Comparison of ENCODE assay signal across 17 mouse cellular contexts in genomic region chr5:121892281-121892680, GRCm38 (mm10). TPM values are rescaled to one million over a fixed set of nuclear protein-coding genes. Genes with fewer than 3 reads are reported as not detected.
DNase-seq lines count a peak whose midpoint lies in the region; ATAC-seq and TF ChIP-seq lines count a peak whose summit lies in the region.
"Had no signal": no experiment of that assay in that cellular context is flagged by ENCODE, and none has a peak within 500 bp of the region (broad histone marks: within the 10 kb centered on the region; RNA-seq: fewer than 3 reads in every experiment).

No protein-coding gene starts in this region.

- H3K9ac ChIP-seq in hindbrain, embryonic 12.5 days, result no peak overlapping the region
- H3K9ac ChIP-seq: embryonic facial prominence, embryonic 13.5 days; heart, embryonic 13.5 days; hindbrain, embryonic 13.5 days; limb, embryonic 12.5 days had no signal

- H3K27ac ChIP-seq in left cerebral cortex, adult 2 months, result peak overlapping the region; percentile 49
- no peak overlapping the region for H3K27ac ChIP-seq in hindbrain, embryonic 12.5 days
- H3K27ac ChIP-seq: embryonic facial prominence, embryonic 13.5 days; gastrocnemius, adult 2 months; heart, embryonic 13.5 days; hindbrain, embryonic 13.5 days; limb, embryonic 12.5 days; macrophage had no signal

- peak; percentile 83 for DNase-seq in heart, adult 11 months
- DNase-seq in heart, adult 18-20 months, result no peak
- DNase-seq in layer of hippocampus, adult 11-12 months (ENCODE audit: low spot score), result peak; percentile 79
- DNase-seq in left cerebral cortex, adult 2 months (ENCODE audit: extremely low spot score in 1 of 2, low spot score in 2 of 2), result peak; percentile 61 to 78
- DNase-seq in right cerebral cortex, postnatal 14 days, result peak; percentile 76
- DNase-seq in urinary bladder, adult 18-20 months (ENCODE audit: low spot score in 2 of 2), result no peak
- DNase-seq in lung, postnatal 10 days, result no peak
- DNase-seq: cerebellum, adult 9-10 months; gastrocnemius, adult 2 months; kidney, adult 8-10 months; thymus, postnatal 4 days had no signal

- H3K27me3 ChIP-seq in hindbrain, embryonic 12.5 days, result no peaks in the 10 kb centered on the region
- H3K27me3 ChIP-seq: embryonic facial prominence, embryonic 13.5 days had no signal

- 0 out of 2 replicates have a peak, but pooled peaks cover 4% of the 10 kb centered on the region for H3K9me3 ChIP-seq in hindbrain, embryonic 12.5 days (replicated peaks)
- H3K9me3 ChIP-seq: embryonic facial prominence, embryonic 13.5 days; heart, embryonic 13.5 days; hindbrain, embryonic 13.5 days had no signal

- no peaks in the 10 kb centered on the region for H3K36me3 ChIP-seq in hindbrain, embryonic 12.5 days
- H3K36me3 ChIP-seq: embryonic facial prominence, embryonic 13.5 days; heart, embryonic 13.5 days; limb, embryonic 12.5 days had no signal

- no peak for TF ChIP-seq CTCF in left cerebral cortex, adult 2 months (IDR thresholded peaks at IDR 0.05)

- no peak overlapping the region for H3K4me3 ChIP-seq in left cerebral cortex, adult 2 months
- H3K4me3 ChIP-seq in hindbrain, embryonic 12.5 days, result no peak overlapping the region
- H3K4me3 ChIP-seq: embryonic facial prominence, embryonic 13.5 days; gastrocnemius, adult 2 months; heart, embryonic 13.5 days; hindbrain, embryonic 13.5 days; limb, embryonic 12.5 days had no signal

- WGBS in hindbrain, embryonic 12.5 days, result 82% methylated on average over 12 of the region's 14 CpGs

- no peak overlapping the region for H3K4me2 ChIP-seq in hindbrain, embryonic 12.5 days (replicated peaks)
- H3K4me2 ChIP-seq: embryonic facial prominence, embryonic 13.5 days; heart, embryonic 13.5 days; hindbrain, embryonic 13.5 days; limb, embryonic 12.5 days had no signal

- intact Hi-C loops in left cerebral cortex, adult 2 months (cut with DNase I), result loop anchor here (1.0 to 5.0 kb wide), 4 partner anchors 109 to 195 kb away; no protein-coding TSS in a partner anchor

- no peak for ATAC-seq in hindbrain, embryonic 12.5 days (ENCODE audit: low FRiP score)

- peaks cover 24% of the 10 kb centered on the region for H3K4me1 ChIP-seq in hindbrain, embryonic 12.5 days

RNA-seq across cellular contexts. Expression of gene Pheta1, which starts 43.5 kb away (rescaled TPM):
- 1 to 10 TPM; 6.4 to 8.3 TPM for total RNA-seq in heart, adult 18-20 months (2021)
- 10 to 100 TPM in 1 of 2 experiments, 1 to 10 TPM in 1; 8.9 to 10.5 TPM for total RNA-seq in left cerebral cortex, adult 2 months (2021)
- polyA plus RNA-seq in hindbrain, embryonic 12.5 days (2016; fragmentation: Nextera tagmentation; extraction: Ambion mirVana), result 48.1 and 50.5 TPM in 2 replicates

RNA-seq across cellular contexts. Expression of gene Sh2b3, which starts 54.8 kb away (rescaled TPM):
- total RNA-seq in heart, adult 18-20 months (2021), result 10 to 100 TPM; 21.3 to 21.6 TPM
- 10 to 100 TPM; 21.2 to 27.5 TPM for total RNA-seq in left cerebral cortex, adult 2 months (2021)
- polyA plus RNA-seq in hindbrain, embryonic 12.5 days (2016; fragmentation: Nextera tagmentation; extraction: Ambion mirVana), result 11.4 and 12.1 TPM in 2 replicates

Comparison
In these comparisons a context has a peak if more than half of its experiments do, and no peak if none do; other contexts are left out.
1. DNase-seq: peak in heart, adult 11 months (single experiment), layer of hippocampus, adult 11-12 months (single experiment), left cerebral cortex, adult 2 months (2 of 2) and right cerebral cortex, postnatal 14 days (single experiment); none in heart, adult 18-20 months (0 of 2), urinary bladder, adult 18-20 months (0 of 2) and lung, postnatal 10 days (single experiment).